Comparison of ENCODE assay signal across 8 mouse cellular contexts in the genomic region with DNA sequence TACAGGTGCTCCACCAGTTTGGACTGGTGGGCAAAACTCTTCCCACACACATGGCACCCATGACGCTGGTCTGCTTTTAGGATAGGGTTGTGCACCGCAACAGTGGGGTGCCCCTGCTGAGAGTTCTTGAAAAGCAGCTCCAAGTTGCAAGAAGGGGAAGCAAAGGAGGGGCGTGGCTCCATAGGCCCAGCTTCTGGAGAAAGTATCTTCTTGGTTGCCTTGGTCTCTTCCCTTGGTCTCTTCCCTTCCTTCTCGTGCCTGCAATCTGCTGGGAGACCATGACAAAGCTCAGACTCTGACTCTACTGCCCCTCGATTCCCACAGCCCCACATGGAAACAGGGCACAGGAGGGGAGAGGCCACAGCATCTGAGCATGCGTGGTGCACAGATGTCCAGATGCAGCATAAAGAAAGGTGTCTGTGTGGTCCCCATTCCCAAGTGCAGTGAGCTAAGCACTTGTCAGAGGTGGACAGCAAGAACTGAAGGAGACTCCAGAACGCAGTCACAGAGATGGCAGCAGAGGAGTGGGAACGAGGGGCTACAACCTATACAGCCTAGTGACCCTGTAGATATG. TPM values are rescaled to one million over a fixed set of nuclear protein-coding genes. Genes with fewer than 3 reads are reported as not detected.
DNase-seq lines count a peak whose midpoint lies in the region; ATAC-seq and TF ChIP-seq lines count a peak whose summit lies in the region.

No protein-coding gene starts in this region.

- no peaks in the 10 kb centered on the region for H3K27me3 ChIP-seq in forebrain, embryonic 10.5 days (ENCODE audit: poor library complexity, severe bottlenecking)
- no peaks in the 10 kb centered on the region for H3K27me3 ChIP-seq in limb, embryonic 15.5 days
- H3K27me3 ChIP-seq in small intestine, adult 2 months (ENCODE audit: control insufficient read depth, insufficient read depth, low read length): no peaks in the 10 kb centered on the region

- no peak for TF ChIP-seq POLR2A in small intestine, adult 2 months (IDR thresholded peaks at IDR 0.05; ENCODE audit: low read depth, low read length)

- H3K4me2 ChIP-seq in limb, embryonic 15.5 days: peak overlapping the region; percentile 81

- DNase-seq in layer of hippocampus, adult 2 months (ENCODE audit: low spot score in 2 of 2): no peak
- no peak for DNase-seq in layer of hippocampus, postnatal 25 days (ENCODE audit: extremely low spot score in 1 of 2, low spot score in 1 of 2)
- DNase-seq in forebrain, embryonic 10.5 days (ENCODE audit: extremely low spot score, low spot score): no peak
- DNase-seq in ovary, adult 18-20 months (ENCODE audit: low spot score): no peak
- DNase-seq in left cerebral cortex, postnatal 10 days (ENCODE audit: extremely low spot score in 1 of 2, low spot score in 2 of 2): no peak
- DNase-seq in embryo, embryonic 11 days: no peak

- intact Hi-C loops in left cerebral cortex, postnatal 10 days (cut with DNase I): no loop called here

- H3K9ac ChIP-seq in limb, embryonic 15.5 days: peak overlapping the region; percentile 17; the same call in 1 of the 2 replicates

- ATAC-seq in limb, embryonic 15.5 days (ENCODE audit: insufficient number of reproducible peaks, low FRiP score, low TSS enrichment, low read depth): no peak

- no peaks in the 10 kb centered on the region for H3K9me3 ChIP-seq in forebrain, embryonic 10.5 days
- no peaks in the 10 kb centered on the region for H3K9me3 ChIP-seq in limb, embryonic 15.5 days

- peaks cover 19% of the 10 kb centered on the region for H3K36me3 ChIP-seq in forebrain, embryonic 10.5 days (replicated peaks)
- H3K36me3 ChIP-seq in limb, embryonic 15.5 days: peaks cover 11% of the 10 kb centered on the region
- H3K36me3 ChIP-seq in small intestine, adult 2 months (ENCODE audit: control insufficient read depth, insufficient read depth, low read length): peaks cover 8% of the 10 kb centered on the region

- no peak for TF ChIP-seq CTCF in layer of hippocampus, adult 2 months (conservative IDR thresholded peaks at IDR 0.05)
- TF ChIP-seq CTCF in small intestine, adult 2 months (IDR thresholded peaks at IDR 0.05; ENCODE audit: extremely low read depth, insufficient read length, insufficient replicate concordance, low read depth, low read length): no peak

- no peak overlapping the region for H3K27ac ChIP-seq in layer of hippocampus, adult 2 months
- peak overlapping the region; percentile 91; the same call in 1 of the 2 replicates for H3K27ac ChIP-seq in forebrain, embryonic 10.5 days
- H3K27ac ChIP-seq in limb, embryonic 15.5 days: 0 out of 2 replicates have a peak overlapping the region, but pooled peaks have one; percentile 90
- no peak overlapping the region for H3K27ac ChIP-seq in small intestine, adult 2 months (ENCODE audit: insufficient read depth, low read depth, low read length)

- H3K4me1 ChIP-seq in forebrain, embryonic 10.5 days: peaks cover 27% of the 10 kb centered on the region
- H3K4me1 ChIP-seq in limb, embryonic 15.5 days: peaks cover 7% of the 10 kb centered on the region
- peaks cover 9% of the 10 kb centered on the region; the same call in 1 of the 2 replicates for H3K4me1 ChIP-seq in small intestine, adult 2 months (ENCODE audit: control insufficient read depth, insufficient read depth, insufficient read length, low read length)

- 89% methylated on average over 8 of the region's 8 CpGs for WGBS in forebrain, embryonic 10.5 days
- 84% methylated on average over 8 of the region's 8 CpGs for WGBS in limb, embryonic 15.5 days
- WGBS in small intestine, adult 2 months: 68% methylated on average over 8 of the region's 8 CpGs

- peak overlapping the region; percentile 99 for H3K4me3 ChIP-seq in layer of hippocampus, adult 2 months
- H3K4me3 ChIP-seq in forebrain, embryonic 10.5 days: peak overlapping the region; percentile 82
- peak overlapping the region; percentile 68 for H3K4me3 ChIP-seq in limb, embryonic 15.5 days
- H3K4me3 ChIP-seq in small intestine, adult 2 months (ENCODE audit: low read depth, low read length): peak overlapping the region; percentile 87

RNA-seq across cellular contexts. Expression of gene E430018J23Rik, which starts 1.1 kb away (rescaled TPM):
- total RNA-seq in layer of hippocampus, adult 2 months (2021): 1 to 10 TPM; 7.5 to 8.0 TPM
- 1 to 10 TPM; 7.9 to 9.0 TPM for total RNA-seq in layer of hippocampus, postnatal 25 days (2021)
- polyA plus RNA-seq in forebrain, embryonic 10.5 days (2016; fragmentation: Nextera tagmentation; extraction: Ambion mirVana): 4.2 and 4.8 TPM in 2 replicates
- polyA plus RNA-seq in limb, embryonic 15.5 days (2015; fragmentation: Nextera tagmentation; extraction: Ambion mirVana): 7.5 and 8.1 TPM in 2 replicates
- 6.5 and 12.8 TPM in 2 replicates for polyA plus RNA-seq in small intestine, adult 2 months (2012; rRNA removed)
- total RNA-seq in left cerebral cortex, postnatal 10 days (2021): 1 to 10 TPM; 6.1 to 6.6 TPM

RNA-seq across cellular contexts. Expression of gene 9130019O22Rik, which starts 5.4 kb away (rescaled TPM):
- total RNA-seq in layer of hippocampus, adult 2 months (2021): 1 to 10 TPM; 3.1 to 4.2 TPM
- total RNA-seq in layer of hippocampus, postnatal 25 days (2021): 1 to 10 TPM; 3.9 to 4.0 TPM
- 4.8 and 5.3 TPM in 2 replicates for polyA plus RNA-seq in forebrain, embryonic 10.5 days (2016; fragmentation: Nextera tagmentation; extraction: Ambion mirVana)
- polyA plus RNA-seq in limb, embryonic 15.5 days (2015; fragmentation: Nextera tagmentation; extraction: Ambion mirVana): 5.6 and 6.5 TPM in 2 replicates
- polyA plus RNA-seq in small intestine, adult 2 months (2012; rRNA removed): 4.5 and 7.3 TPM in 2 replicates
- 1 to 10 TPM; 2.8 to 3.1 TPM for total RNA-seq in left cerebral cortex, postnatal 10 days (2021)

RNA-seq across cellular contexts. Expression of gene Zfp764, which starts 14.3 kb away (rescaled TPM):
- total RNA-seq in layer of hippocampus, adult 2 months (2021): 1 to 10 TPM; 4.4 to 4.5 TPM
- 1 to 10 TPM; 3.7 to 4.0 TPM for total RNA-seq in layer of hippocampus, postnatal 25 days (2021)
- 5.8 and 6.1 TPM in 2 replicates for polyA plus RNA-seq in forebrain, embryonic 10.5 days (2016; fragmentation: Nextera tagmentation; extraction: Ambion mirVana)
- polyA plus RNA-seq in limb, embryonic 15.5 days (2015; fragmentation: Nextera tagmentation; extraction: Ambion mirVana): 9.7 and 9.8 TPM in 2 replicates
- polyA plus RNA-seq in small intestine, adult 2 months (2012; rRNA removed): 3.5 and 5.8 TPM in 2 replicates
- 1 to 10 TPM; 3.6 to 4.7 TPM for total RNA-seq in left cerebral cortex, postnatal 10 days (2021)

RNA-seq across cellular contexts. Expression of gene Zfp747, which starts 16.5 kb away (rescaled TPM):
- total RNA-seq in layer of hippocampus, adult 2 months (2021): 1 to 10 TPM; 6.7 to 6.9 TPM
- total RNA-seq in layer of hippocampus, postnatal 25 days (2021): 1 to 10 TPM; 6.0 to 6.3 TPM
- 7.6 TPM in 2 replicates for polyA plus RNA-seq in forebrain, embryonic 10.5 days (2016; fragmentation: Nextera tagmentation; extraction: Ambion mirVana)
- polyA plus RNA-seq in limb, embryonic 15.5 days (2015; fragmentation: Nextera tagmentation; extraction: Ambion mirVana): 9.4 and 10.1 TPM in 2 replicates
- polyA plus RNA-seq in small intestine, adult 2 months (2012; rRNA removed): 15.0 and 35.5 TPM in 2 replicates
- 1 to 10 TPM; 7.2 to 7.8 TPM for total RNA-seq in left cerebral cortex, postnatal 10 days (2021)

RNA-seq across cellular contexts. Expression of gene Zfp688, which starts 29.5 kb away (rescaled TPM):
- total RNA-seq in layer of hippocampus, adult 2 months (2021): 10 to 100 TPM; 12.2 to 17.3 TPM
- 10 to 100 TPM; 12.4 to 14.9 TPM for total RNA-seq in layer of hippocampus, postnatal 25 days (2021)
- 33.9 and 35.0 TPM in 2 replicates for polyA plus RNA-seq in forebrain, embryonic 10.5 days (2016; fragmentation: Nextera tagmentation; extraction: Ambion mirVana)
- polyA plus RNA-seq in limb, embryonic 15.5 days (2015; fragmentation: Nextera tagmentation; extraction: Ambion mirVana): 22.9 and 24.0 TPM in 2 replicates
- 14.1 and 29.6 TPM in 2 replicates for polyA plus RNA-seq in small intestine, adult 2 months (2012; rRNA removed)
- total RNA-seq in left cerebral cortex, postnatal 10 days (2021): 10 to 100 TPM; 11.4 to 14.1 TPM

Comparison
In these comparisons a context has a peak if more than half of its experiments do, and no peak if none do; other contexts are left out.
1. H3K27ac ChIP-seq: peak in forebrain, embryonic 10.5 days (single experiment) and limb, embryonic 15.5 days (single experiment); none in layer of hippocampus, adult 2 months (single experiment) and small intestine, adult 2 months (single experiment).
2. Peak in every context shown above with its lines, with median percentiles within 50 percentile points of each other: H3K4me3 ChIP-seq.